Mouse (Mus musculus) lung, adult 18-20 months (tissue): Measurements from ENCODE around the gene Taar4.
A peak's percentile ranks its signal among the peaks of the same experiment; 100 is the strongest.

Experiments
- DNase-seq, 2 experiments: peaks; one replicate each; pipeline ENCODE4 v3.0.0; 2022; ENCODE audit warnings: mixed read lengths in 2 of 2

The Taar4 gene

GRCm38 (mm10) chr10:23960444-23960915 is at the start of gene Taar4:
TSS of gene Taar4 (plus strand) at chr10:23960494.
- DNase-seq: no peak

GRCm38 (mm10) chr10:23920056-23920455 is 40.2 kb upstream of the Taar4 start, which contains the start of gene Taar1:
TSS of gene Taar1 (plus strand) at chr10:23920356.
- no peak for DNase-seq

- no peak for DNase-seq
These were observed 37.8 kb upstream of the Taar4 start for GRCm38 (mm10) chr10:23922468-23922867.

GRCm38 (mm10) chr10:23923941-23924340 is 36.4 kb upstream of the Taar4 start:
- DNase-seq: no peak

DNA sequence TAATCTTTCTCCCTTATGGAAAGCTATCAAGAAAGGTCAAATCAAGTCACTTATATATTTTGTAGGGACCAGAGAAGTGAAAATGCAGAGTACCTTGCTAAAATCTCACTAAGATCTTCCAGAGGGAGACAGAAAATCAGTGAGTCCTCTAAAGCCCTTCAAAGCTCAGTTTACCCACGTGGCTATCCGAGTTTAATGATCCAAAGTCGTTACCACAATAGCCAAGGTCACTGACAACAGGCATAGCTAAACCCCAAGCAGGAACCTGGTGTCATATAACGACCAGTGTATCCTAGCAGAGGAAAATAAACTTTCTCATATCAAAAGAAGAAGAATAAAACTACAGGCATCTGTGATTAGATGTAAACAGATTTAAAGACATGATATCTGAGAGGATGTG is 22.7 kb upstream of the Taar4 start:
- DNase-seq: no peak

GRCm38 (mm10) chr10:23938312-23938711 is 22.0 kb upstream of the Taar4 start, which contains the start of gene Taar2:
TSS of gene Taar2 (plus strand) at chr10:23938572.
- DNase-seq: no peak

DNA sequence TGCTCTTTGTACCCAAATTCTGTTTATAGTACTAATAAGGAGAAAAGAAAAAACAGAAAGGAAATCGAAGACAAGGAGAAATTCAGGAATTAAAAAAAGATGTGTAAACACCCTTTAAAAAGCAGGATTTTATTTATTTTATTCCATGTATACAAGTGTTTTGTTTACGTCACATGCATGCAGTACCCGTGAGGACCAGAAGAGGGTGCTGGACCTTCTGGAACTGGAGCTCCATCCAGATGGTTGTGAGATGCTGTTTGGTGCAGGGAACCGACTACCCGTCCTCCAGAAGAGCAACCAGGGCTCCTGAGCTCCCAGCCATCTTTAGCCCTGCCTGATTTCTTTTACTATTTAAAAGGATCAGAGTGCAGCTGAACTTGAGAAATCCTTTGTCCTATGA is 17.8 kb upstream of the Taar4 start:
- no peak for DNase-seq

- peak in 1 of 2 experiments; percentile 17 for DNase-seq
These were observed 12.3 kb upstream of the Taar4 start for GRCm38 (mm10) chr10:23948026-23948425.

GRCm38 (mm10) chr10:23949508-23950005 is 10.7 kb upstream of the Taar4 start, which contains the start of gene Taar3:
TSS of gene Taar3 (plus strand) at chr10:23949558.
- no peak for DNase-seq

DNA sequence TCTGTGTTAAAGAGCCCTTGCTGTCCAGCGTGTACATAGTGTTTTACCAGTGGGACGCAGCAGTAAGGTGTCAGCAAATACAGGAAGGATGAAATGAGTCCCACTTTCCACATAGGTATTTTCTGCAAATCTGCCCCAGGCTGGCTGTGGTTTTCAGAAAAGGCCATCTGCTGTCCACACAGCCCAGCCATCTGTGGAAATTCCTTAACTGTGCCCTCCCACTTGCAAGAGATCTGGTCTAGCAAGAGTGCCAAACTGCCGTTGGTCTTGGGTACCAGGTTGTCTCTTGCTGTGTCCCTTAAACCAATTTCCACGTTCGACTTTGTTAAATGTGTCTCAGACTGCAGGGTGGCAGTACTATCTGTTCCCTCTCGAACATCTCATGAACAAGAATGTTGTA is 8.6 kb upstream of the Taar4 start:
- DNase-seq: no peak

GRCm38 (mm10) chr10:23959071-23959470 is 1.2 kb upstream of the Taar4 start:
- DNase-seq: peak in 1 of 2 experiments; percentile 27

GRCm38 (mm10) chr10:23963444-23963843 is 3.1 kb downstream of the Taar4 start:
- DNase-seq: no peak

DNA sequence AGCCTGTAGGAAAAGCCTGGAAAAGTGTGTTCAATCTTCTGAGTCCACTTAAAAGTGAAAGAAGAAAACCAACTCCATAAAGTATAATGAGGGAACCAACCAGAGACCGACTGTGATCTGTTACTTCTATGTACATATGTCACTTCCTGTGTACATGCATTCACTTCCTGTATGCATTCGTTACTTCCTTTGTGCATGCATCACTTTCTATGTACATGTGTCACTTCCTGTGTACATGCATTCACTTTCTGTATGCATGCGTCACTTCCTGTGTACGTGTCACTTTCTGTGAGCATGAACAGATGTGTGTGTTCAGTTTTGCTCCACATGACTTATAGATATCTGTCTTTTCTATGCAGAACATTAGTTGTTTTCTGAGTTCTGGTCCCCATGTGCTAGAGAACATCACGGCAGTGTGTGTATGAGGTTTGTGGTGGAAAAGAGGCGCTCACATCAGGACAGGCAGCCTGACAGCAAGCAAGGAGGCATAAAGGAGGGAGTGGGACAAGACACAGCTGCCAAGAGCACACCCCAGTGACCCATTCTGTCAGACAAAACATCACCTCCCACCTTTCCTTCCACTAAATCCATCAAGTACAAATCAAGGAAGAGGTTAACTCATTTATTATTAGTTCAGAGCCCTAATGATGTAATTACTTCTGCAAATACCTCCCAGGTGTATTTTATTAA is 4.8 kb downstream of the Taar4 start:
- no peak for DNase-seq

- no peak for DNase-seq
These were observed 10.4 kb downstream of the Taar4 start, which contains the start of gene Taar5 for GRCm38 (mm10) chr10:23970656-23971165. TSS of gene Taar5 (plus strand) at chr10:23970706.

DNA sequence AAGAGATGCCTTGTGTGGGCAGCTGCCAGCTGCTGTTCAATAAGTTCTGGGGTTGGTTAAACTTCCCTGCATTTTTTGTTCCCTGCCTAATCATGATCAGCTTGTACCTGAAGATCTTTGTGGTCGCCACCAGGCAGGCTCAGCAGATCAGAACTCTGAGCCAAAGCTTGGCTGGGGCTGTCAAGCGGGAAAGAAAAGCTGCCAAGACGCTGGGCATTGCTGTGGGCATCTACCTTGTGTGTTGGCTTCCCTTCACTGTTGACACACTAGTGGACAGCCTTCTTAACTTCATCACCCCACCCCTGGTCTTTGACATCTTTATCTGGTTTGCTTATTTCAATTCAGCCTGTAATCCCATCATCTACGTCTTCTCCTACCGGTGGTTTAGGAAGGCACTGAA is 11.0 kb downstream of the Taar4 start:
- no peak for DNase-seq

DNA sequence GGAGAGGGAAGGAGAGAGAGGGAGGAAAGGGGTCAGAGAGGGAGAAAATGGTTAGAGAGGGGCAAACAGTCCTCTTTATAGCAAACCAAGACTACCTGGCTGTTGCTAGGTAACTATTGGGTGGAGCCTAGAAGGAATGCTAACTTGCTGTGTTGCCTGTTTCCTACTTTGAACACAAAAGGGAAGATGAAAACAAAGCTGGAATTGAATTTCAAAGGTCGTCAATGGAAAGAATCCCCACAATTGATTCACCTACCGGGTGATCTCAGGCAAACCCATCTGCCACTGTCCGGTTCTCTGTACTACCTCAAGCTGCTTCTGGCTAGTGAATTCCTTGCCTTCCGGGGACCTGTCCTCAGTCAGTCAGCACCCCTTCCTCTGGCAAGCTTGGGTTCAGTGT is 17.7 kb downstream of the Taar4 start:
- DNase-seq: no peak

- peak; percentile 55 to 58 for DNase-seq
These were observed 18.8 kb downstream of the Taar4 start for GRCm38 (mm10) chr10:23978901-23979705.

DNA sequence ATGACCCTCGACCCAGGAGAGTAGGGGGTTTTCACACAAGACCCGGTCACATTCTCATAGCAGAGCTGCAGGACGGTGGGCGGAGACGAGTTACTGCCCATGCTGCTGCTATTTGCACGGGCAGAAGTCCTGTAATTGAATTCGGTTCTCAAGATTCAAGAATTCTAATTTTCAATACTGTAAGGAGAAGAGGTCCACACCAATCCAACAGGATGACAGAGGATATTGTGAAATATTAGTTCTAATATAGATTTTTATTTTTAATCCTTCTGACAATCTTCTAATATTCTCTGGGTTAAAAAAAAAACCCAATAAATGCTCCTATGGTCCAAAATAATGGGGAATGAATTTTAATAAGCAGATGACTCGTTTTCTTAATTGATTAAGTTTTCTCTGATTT is 25.3 kb downstream of the Taar4 start, which contains the start of gene Taar6:
Taar6 (minus strand) TSS at position 101 of the 400 bp plus-strand sequence.
- no peak for DNase-seq

- DNase-seq: no peak
These were observed 26.1 kb downstream of the Taar4 start for GRCm38 (mm10) chr10:23986419-23986818.

GRCm38 (mm10) chr10:23993381-23993780 is 33.1 kb downstream of the Taar4 start, which contains the start of gene Taar7a:
TSS of gene Taar7a (minus strand) at chr10:23993481.
- no peak for DNase-seq

DNA sequence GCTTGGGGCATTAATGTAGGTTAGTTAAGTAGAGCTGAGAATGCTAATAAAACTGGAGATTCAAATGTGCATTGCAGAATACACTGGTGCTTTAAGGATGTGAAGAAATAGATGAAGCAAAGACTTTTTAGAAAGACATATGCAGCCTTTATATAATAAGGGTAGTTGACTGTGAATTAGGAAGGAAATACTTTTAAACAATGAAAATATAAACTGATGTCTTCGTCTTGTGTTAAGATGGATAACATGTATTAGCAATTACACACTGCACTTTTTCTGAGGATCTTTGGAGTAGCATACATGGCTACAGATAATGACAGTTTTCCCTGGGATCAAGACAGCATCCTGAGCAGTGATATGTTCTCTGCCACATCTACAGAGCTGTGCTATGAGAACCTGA is 39.3 kb downstream of the Taar4 start, which contains the start of gene Taar7b:
Taar7b (plus strand) TSS at position 301 of the 400 bp plus-strand sequence.
- DNase-seq: no peak

- no peak for DNase-seq
These were observed 46.1 kb downstream of the Taar4 start for GRCm38 (mm10) chr10:24006442-24006841.

DNA sequence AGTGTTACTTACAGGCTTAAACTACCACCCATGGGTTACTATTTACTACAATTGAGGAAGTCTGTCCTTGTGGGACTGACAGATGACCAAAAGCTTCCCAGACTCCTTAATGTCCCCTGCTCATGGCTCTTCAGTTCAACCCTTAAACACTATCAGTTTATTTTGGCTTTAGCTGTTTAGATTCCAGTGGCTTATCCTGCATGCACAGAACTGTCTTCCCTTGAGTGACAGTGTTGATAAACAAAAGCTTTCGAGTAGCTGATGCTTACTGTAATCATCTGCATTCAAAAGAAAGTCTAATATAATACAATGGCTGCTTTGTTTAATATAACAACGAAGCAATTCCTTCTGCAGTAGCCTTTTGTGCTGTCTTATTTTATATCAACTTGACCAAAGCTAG is 46.7 kb downstream of the Taar4 start:
- no peak for DNase-seq
